Mouse (Mus musculus) CD8-positive naive resting alpha-beta T cell, adult 2 months (primary cell): ENCODE results near the gene Mark2.
A peak's percentile ranks its signal among the peaks of the same experiment; 100 is the strongest.

Source experiments
- DNase-seq, 2 experiments: peaks; one replicate each; pipeline ENCODE4 v3.0.0; 2022; ENCODE audit warnings: low read depth in 2 of 2, low spot score in 2 of 2

Mark2 gene

GRCm38 (mm10) chr19:7267091-7267741 lies 74.4 kb downstream of the Mark2 start, which contains the start of gene Rcor2:
TSS of gene Rcor2 (plus strand) at chr19:7267325.
- no peak for DNase-seq

GRCm38 (mm10) chr19:7266421-7266831 lies 75.2 kb downstream of the Mark2 start:
- DNase-seq: no peak

- DNase-seq: no peak
Observed at GRCm38 (mm10) chr19:7265478-7266191, 76.0 kb downstream of the Mark2 start.

GRCm38 (mm10) chr19:7264766-7265331 lies 76.8 kb downstream of the Mark2 start:
- no peak for DNase-seq

GRCm38 (mm10) chr19:7264088-7264765 lies 77.4 kb downstream of the Mark2 start:
- DNase-seq: peak; percentile 76 to 83

- no peak for DNase-seq
Observed at GRCm38 (mm10) chr19:7262592-7262991, 79.1 kb downstream of the Mark2 start.

GRCm38 (mm10) chr19:7261964-7262363 lies 79.7 kb downstream of the Mark2 start:
- no peak for DNase-seq

GRCm38 (mm10) chr19:7261476-7261875 lies 80.2 kb downstream of the Mark2 start:
- DNase-seq: no peak

GRCm38 (mm10) chr19:7257881-7258280 lies 83.8 kb downstream of the Mark2 start:
- no peak for DNase-seq

GRCm38 (mm10) chr19:7246021-7246420 lies 95.6 kb downstream of the Mark2 start:
- DNase-seq: no peak

GRCm38 (mm10) chr19:7240782-7241690 lies 100.6 kb downstream of the Mark2 start, which contains the start of gene Naa40:
TSS of gene Naa40 (minus strand) at chr19:7241183.
- peak; percentile 90 to 93 for DNase-seq

- no peak for DNase-seq
Observed at GRCm38 (mm10) chr19:7240291-7240690, 101.4 kb downstream of the Mark2 start.

GRCm38 (mm10) chr19:7239574-7239973 lies 102.1 kb downstream of the Mark2 start:
- no peak for DNase-seq

GRCm38 (mm10) chr19:7236742-7237141 lies 104.9 kb downstream of the Mark2 start:
- DNase-seq: no peak

GRCm38 (mm10) chr19:7236011-7236410 lies 105.6 kb downstream of the Mark2 start:
- DNase-seq: no peak

- no peak for DNase-seq
Observed at GRCm38 (mm10) chr19:7235461-7235860, 106.2 kb downstream of the Mark2 start.

GRCm38 (mm10) chr19:7234537-7235221 lies 107.0 kb downstream of the Mark2 start:
- DNase-seq: peak; percentile 70 to 78

GRCm38 (mm10) chr19:7226511-7226914 lies 115.1 kb downstream of the Mark2 start:
- no peak for DNase-seq
